Mouse (Mus musculus) liver, embryonic 14.5 days (tissue): ENCODE results near the gene Pnrc1.

Experiments used
- CTCF ChIP-seq: IDR thresholded peaks from 2 replicates; pipeline ENCODE4 v1.5.1; 2016; ENCODE audit warnings: antibody characterized with exemption, low read depth, control low read depth
- EP300 ChIP-seq: IDR thresholded peaks from 2 replicates; pipeline ENCODE4 v1.6.1; 2016; ENCODE audit warnings: antibody characterized with exemption, low read depth

- no peak; the same call in 1 of the 2 replicates for TF ChIP-seq CTCF
- TF ChIP-seq EP300: no peak
Observed at GRCm38 (mm10) chr4:33261311-33261753, 28.6 kb downstream of the Pnrc1 start.
